Mouse (Mus musculus): Measurements from ENCODE around the gene Mrpl3. TPM values are rescaled to one million over a fixed set of nuclear protein-coding genes. Genes with fewer than 3 reads are reported as not detected.
"Not testable (repeated sequence)": the region's sequence is repeated elsewhere in the genome, so short reads cannot be mapped to it uniquely, and the experiment has no call there.

Gene Mrpl3
- polyA plus RNA-seq (2017; shearing (Covaris generic)) = 10 to 100 TPM; 25.1 to 28.2 (median 27.8) TPM

GRCm38 (mm10) chr9:105053147-105053557 is at the start of gene Mrpl3:
TSS of gene Mrpl3 (plus strand) at chr9:105053239.
- ATAC-seq = peak; percentile 85

GRCm38 (mm10) chr9:105010721-105011120 is 42.3 kb upstream of the Mrpl3 start:
- no peak for ATAC-seq

GRCm38 (mm10) chr9:105018186-105018585 is 34.9 kb upstream of the Mrpl3 start:
- no peak for ATAC-seq

- ATAC-seq = no peak
These were observed 24.7 kb upstream of the Mrpl3 start for GRCm38 (mm10) chr9:105028311-105028710.

GRCm38 (mm10) chr9:105032572-105032971 is 20.5 kb upstream of the Mrpl3 start:
- ATAC-seq = no peak

GRCm38 (mm10) chr9:105033641-105034040 is 19.4 kb upstream of the Mrpl3 start:
- no peak for ATAC-seq

GRCm38 (mm10) chr9:105037847-105038246 is 15.2 kb upstream of the Mrpl3 start:
- ATAC-seq = no peak

GRCm38 (mm10) chr9:105046014-105046413 is 7.0 kb upstream of the Mrpl3 start:
- no peak for ATAC-seq

GRCm38 (mm10) chr9:105048351-105048750 is 4.7 kb upstream of the Mrpl3 start:
- ATAC-seq = no peak

- no peak for ATAC-seq
These were observed 3.4 kb upstream of the Mrpl3 start for GRCm38 (mm10) chr9:105049636-105050035.

GRCm38 (mm10) chr9:105050257-105050656 is 2.8 kb upstream of the Mrpl3 start:
- no peak for ATAC-seq

- ATAC-seq = no peak
These were observed 773 bp downstream of the Mrpl3 start for GRCm38 (mm10) chr9:105053812-105054211.

GRCm38 (mm10) chr9:105069106-105069505 is 16.1 kb downstream of the Mrpl3 start:
- no peak for ATAC-seq

- ATAC-seq = no peak
These were observed 20.1 kb downstream of the Mrpl3 start for GRCm38 (mm10) chr9:105072991-105073748.

GRCm38 (mm10) chr9:105074851-105075250 is 21.8 kb downstream of the Mrpl3 start:
- no peak for ATAC-seq

GRCm38 (mm10) chr9:105076756-105077424 is 23.9 kb downstream of the Mrpl3 start:
- no peak for ATAC-seq

- ATAC-seq = no peak
These were observed 25.4 kb downstream of the Mrpl3 start for GRCm38 (mm10) chr9:105078460-105078859.

GRCm38 (mm10) chr9:105080246-105080645 is 27.2 kb downstream of the Mrpl3 start:
- no peak for ATAC-seq

GRCm38 (mm10) chr9:105100807-105101570 is 48.0 kb downstream of the Mrpl3 start:
- ATAC-seq = peak; percentile 78

GRCm38 (mm10) chr9:105101911-105102310 is 48.9 kb downstream of the Mrpl3 start:
- no peak for ATAC-seq

GRCm38 (mm10) chr9:105103893-105104292 is 50.9 kb downstream of the Mrpl3 start:
- no peak for ATAC-seq

GRCm38 (mm10) chr9:105125206-105125605 is 72.2 kb downstream of the Mrpl3 start:
- ATAC-seq = not testable (repeated sequence)
